Mouse (Mus musculus): ENCODE data around the gene Fitm2. TPM values are rescaled to one million over a fixed set of nuclear protein-coding genes. Genes with fewer than 3 reads are reported as not detected.

Fitm2 gene
- polyA plus RNA-seq (2017; shearing (Covaris generic)) = 5.1 TPM

DNA sequence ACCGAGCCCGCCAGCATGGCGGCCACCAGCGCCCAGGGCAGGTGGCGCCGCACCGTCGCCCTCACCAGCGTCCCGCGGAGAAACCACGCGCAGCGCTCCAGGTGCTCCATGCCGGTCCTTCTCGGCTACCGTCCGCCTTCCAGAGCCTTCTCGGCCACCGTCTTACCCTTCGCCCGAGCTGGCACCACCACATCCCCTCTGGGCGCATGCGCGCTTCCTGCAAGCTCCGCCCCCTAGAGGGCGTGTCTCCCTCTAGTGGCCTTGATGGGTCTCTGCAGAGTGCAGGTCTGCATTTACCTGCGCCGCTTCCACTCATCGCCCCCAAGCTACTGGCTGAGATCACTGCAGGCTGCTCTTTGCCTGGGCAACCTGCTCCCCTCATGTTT, at the start of gene Fitm2:
TSS of gene Fitm2 (minus strand) at position 164 of the 386 bp plus-strand sequence.

GRCm38 (mm10) chr2:163506300-163507004, 34.0 kb upstream of the Fitm2 start, which contains the start of gene Hnf4a:
TSS of gene Hnf4a (plus strand) at chr2:163506808.

GRCm38 (mm10) chr2:163492018-163492417, 19.6 kb upstream of the Fitm2 start, which contains the start of gene R3hdml:
TSS of gene R3hdml (plus strand) at chr2:163492318.

DNA sequence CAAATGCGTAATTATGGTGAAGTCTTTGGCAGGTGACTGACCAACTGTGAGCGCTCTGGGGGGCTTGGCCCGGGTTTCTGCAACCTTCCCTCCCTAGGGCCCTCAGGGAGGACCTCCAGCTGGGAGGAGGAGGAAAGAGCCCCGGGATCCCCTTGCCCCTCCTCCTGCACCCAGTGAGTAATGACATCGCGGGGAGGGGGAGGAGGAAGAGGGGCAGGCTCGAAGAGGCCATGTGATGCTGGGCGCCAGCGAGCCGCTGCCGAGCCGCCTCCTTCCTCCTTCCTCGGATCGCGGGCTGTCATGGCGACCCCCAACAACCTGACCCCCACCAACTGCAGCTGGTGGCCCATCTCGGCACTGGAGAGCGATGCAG, 34.2 kb downstream of the Fitm2 start, which contains the start of gene Gdap1l1:
TSS of gene Gdap1l1 (plus strand) at position 231 of the 373 bp plus-strand sequence.

GRCm38 (mm10) chr2:163424597-163424996, 47.8 kb downstream of the Fitm2 start, which contains the start of gene Oser1:
TSS of gene Oser1 (minus strand) at chr2:163424697.

Other genes starting within 250 kb of the Fitm2 start
- not detected for gene Jph2, start 74.6 kb downstream of the Fitm2 start, polyA plus RNA-seq (2017; shearing (Covaris generic))
- 108 TPM for gene Oser1, start 47.9 kb downstream of the Fitm2 start, polyA plus RNA-seq (2017; shearing (Covaris generic))
- gene Gdap1l1, start 34.2 kb downstream of the Fitm2 start, polyA plus RNA-seq (2017; shearing (Covaris generic)) = not detected
- gene R3hdml, start 19.7 kb upstream of the Fitm2 start, polyA plus RNA-seq (2017; shearing (Covaris generic)) = not detected
- gene Hnf4a, start 34.2 kb upstream of the Fitm2 start, polyA plus RNA-seq (2017; shearing (Covaris generic)) = not detected
- gene Ttpal, start 129.7 kb upstream of the Fitm2 start, polyA plus RNA-seq (2017; shearing (Covaris generic)) = 82.8 TPM
- gene Serinc3, start 172.5 kb upstream of the Fitm2 start, polyA plus RNA-seq (2017; shearing (Covaris generic)) = 944 TPM
- gene Pkig, start 185.8 kb upstream of the Fitm2 start, polyA plus RNA-seq (2017; shearing (Covaris generic)) = 7.7 TPM

Data from inflammation-experienced regulatory T-cells, adult 16 weeks (primary cell).